10 mouse cellular contexts compared by ENCODE assay signal in the genomic region with DNA sequence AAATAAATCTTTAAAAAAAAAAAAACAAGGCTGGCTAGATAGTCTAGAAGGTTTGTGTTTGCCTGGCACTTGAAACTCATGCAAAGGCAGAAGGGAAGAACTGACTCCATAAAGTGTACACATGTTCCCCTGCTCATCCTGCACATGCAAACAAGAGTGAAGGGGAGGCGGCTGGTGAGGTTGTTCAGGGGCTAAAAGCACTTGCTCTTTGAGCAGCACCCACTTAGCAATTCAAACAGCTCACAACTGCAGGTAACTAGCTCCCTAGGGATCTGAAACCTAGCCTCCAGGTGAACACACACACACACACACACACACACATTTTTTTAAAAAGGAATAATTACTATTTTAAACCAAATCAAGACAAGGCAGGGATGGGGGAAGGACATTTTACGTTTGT. TPM values are rescaled to one million over a fixed set of nuclear protein-coding genes. Genes with fewer than 3 reads are reported as not detected.
DNase-seq lines count a peak whose midpoint lies in the region; ATAC-seq and TF ChIP-seq lines count a peak whose summit lies in the region.
"Had no signal": no experiment of that assay in that cellular context is flagged by ENCODE, and none has a peak within 500 bp of the region (broad histone marks: within the 10 kb centered on the region; RNA-seq: fewer than 3 reads in every experiment).

No protein-coding gene starts in this region.

- no peak overlapping the region for H3K4me3 ChIP-seq in heart, embryonic 11.5 days (ENCODE audit: low read depth, low read length)
- H3K4me3 ChIP-seq in heart, embryonic 10.5 days: no peak overlapping the region
- no peak overlapping the region for H3K4me3 ChIP-seq in limb, embryonic 11.5 days (ENCODE audit: low read depth, low read length)
- H3K4me3 ChIP-seq in limb, embryonic 10.5 days: no peak overlapping the region
- H3K4me3 ChIP-seq in CH12.LX (replicated peaks in 1 of 3; ENCODE audit: low read depth in 2 of 3, low read length in 2 of 3, poor library complexity in 1 of 3): no peak overlapping the region
- peak overlapping the region; percentile 56; the same call in 1 of the 2 replicates for H3K4me3 ChIP-seq in embryonic facial prominence, embryonic 13.5 days

- H3K27me3 ChIP-seq in heart, embryonic 11.5 days (ENCODE audit: control insufficient read depth, insufficient read depth, low read length): no peaks in the 10 kb centered on the region
- peaks cover 17% of the 10 kb centered on the region for H3K27me3 ChIP-seq in heart, embryonic 10.5 days (ENCODE audit: insufficient read depth, poor library complexity, severe bottlenecking)
- peaks cover 5% of the 10 kb centered on the region for H3K27me3 ChIP-seq in limb, embryonic 11.5 days (ENCODE audit: control insufficient read depth, insufficient read depth, low read length)
- peaks cover 19% of the 10 kb centered on the region for H3K27me3 ChIP-seq in limb, embryonic 10.5 days (ENCODE audit: low read depth, poor library complexity, severe bottlenecking)
- no peaks in the 10 kb centered on the region for H3K27me3 ChIP-seq in CH12.LX (replicated peaks)
- H3K27me3 ChIP-seq in embryonic facial prominence, embryonic 13.5 days: peaks cover 16% of the 10 kb centered on the region

- H3K27ac ChIP-seq in heart, embryonic 11.5 days (ENCODE audit: low read depth, low read length): no peak overlapping the region
- H3K27ac ChIP-seq in heart, embryonic 10.5 days: no peak overlapping the region
- no peak overlapping the region for H3K27ac ChIP-seq in limb, embryonic 11.5 days (replicated peaks; ENCODE audit: low read depth, low read length)
- no peak overlapping the region for H3K27ac ChIP-seq in limb, embryonic 10.5 days
- no peak overlapping the region for H3K27ac ChIP-seq in CH12.LX (ENCODE audit: insufficient read depth, low read depth)
- H3K27ac ChIP-seq in embryonic facial prominence, embryonic 13.5 days: no peak overlapping the region

- DNase-seq in heart, embryonic 10.5 days (ENCODE audit: low spot score): no peak
- DNase-seq in limb, embryonic 11.5 days (ENCODE audit: low spot score): no peak
- no peak for DNase-seq in limb, embryonic 10.5 days (ENCODE audit: low spot score)
- peak; percentile 40 for DNase-seq in CH12.LX (ENCODE audit: extremely low read depth)
- no peak for DNase-seq in right cerebral cortex, adult 2 months (ENCODE audit: low spot score in 2 of 2)
- DNase-seq in adrenal gland, adult 18-20 months (ENCODE audit: low spot score in 2 of 2): no peak
- DNase-seq: layer of hippocampus, adult 9-11 months had no signal

- TF ChIP-seq POLR2A in CH12.LX (IDR thresholded peaks at IDR 0.05; ENCODE audit: low read depth, low read length): no peak

- H3K36me3 ChIP-seq in heart, embryonic 11.5 days (ENCODE audit: control insufficient read depth, insufficient read depth, low read length): peaks cover 27% of the 10 kb centered on the region
- peaks cover 37% of the 10 kb centered on the region for H3K36me3 ChIP-seq in heart, embryonic 10.5 days
- H3K36me3 ChIP-seq in limb, embryonic 11.5 days (ENCODE audit: control insufficient read depth, insufficient read depth, low read length): peaks cover 24% of the 10 kb centered on the region; the same call in 1 of the 2 replicates
- peaks cover 46% of the 10 kb centered on the region for H3K36me3 ChIP-seq in limb, embryonic 10.5 days
- H3K36me3 ChIP-seq in CH12.LX (replicated peaks in 1 of 2; ENCODE audit: control insufficient read depth in 1 of 2, insufficient read depth in 1 of 2, low read length in 1 of 2): peaks cover 31 to 56% of the 10 kb centered on the region in 2 experiments
- peaks cover 39% of the 10 kb centered on the region for H3K36me3 ChIP-seq in embryonic facial prominence, embryonic 13.5 days

- no peaks in the 10 kb centered on the region for H3K9me3 ChIP-seq in heart, embryonic 11.5 days (replicated peaks; ENCODE audit: control insufficient read depth, low read length)
- no peaks in the 10 kb centered on the region for H3K9me3 ChIP-seq in heart, embryonic 10.5 days
- no peaks in the 10 kb centered on the region for H3K9me3 ChIP-seq in limb, embryonic 11.5 days (ENCODE audit: control insufficient read depth, low read length)
- H3K9me3 ChIP-seq in limb, embryonic 10.5 days (replicated peaks): no peaks in the 10 kb centered on the region
- H3K9me3 ChIP-seq in CH12.LX (replicated peaks; ENCODE audit: low read length): no peaks in the 10 kb centered on the region
- no peaks in the 10 kb centered on the region for H3K9me3 ChIP-seq in embryonic facial prominence, embryonic 13.5 days
- H3K9me3 ChIP-seq: heart, embryonic 12.5 days had no signal

- ATAC-seq in heart, embryonic 11.5 days (replicated peaks; ENCODE audit: insufficient number of reproducible peaks, low FRiP score, low TSS enrichment): 0 out of 2 replicates have a peak, but pooled peaks have one; percentile 3
- ATAC-seq in limb, embryonic 11.5 days (ENCODE audit: insufficient number of reproducible peaks, low FRiP score, low TSS enrichment, low read depth): 0 out of 2 replicates have a peak, but pooled peaks have one; percentile 19
- ATAC-seq in embryonic facial prominence, embryonic 13.5 days (ENCODE audit: insufficient number of reproducible peaks, insufficient read depth, low FRiP score, low TSS enrichment, low read depth): no peak

- TF ChIP-seq CTCF in CH12.LX (conservative IDR thresholded peaks at IDR 0.05 in 1 of 2, IDR thresholded peaks at IDR 0.05 in 1 of 2; ENCODE audit: low read depth in 2 of 2, low read length in 2 of 2): no peak

- no peak for TF ChIP-seq RAD21 in CH12.LX (IDR thresholded peaks at IDR 0.05; ENCODE audit: low read depth, low read length)

- 0 out of 2 replicates have a peak, but pooled peaks cover 6% of the 10 kb centered on the region for H3K79me2 ChIP-seq in CH12.LX (replicated peaks; ENCODE audit: control insufficient read depth, extremely low read depth, insufficient read depth, poor library complexity, severe bottlenecking)

- peaks cover 2% of the 10 kb centered on the region; the same call in 1 of the 2 replicates for H3K4me1 ChIP-seq in heart, embryonic 11.5 days (ENCODE audit: control insufficient read depth, insufficient read depth, low read length)
- peaks cover 19% of the 10 kb centered on the region for H3K4me1 ChIP-seq in heart, embryonic 10.5 days
- 0 out of 2 replicates have a peak, but pooled peaks cover 10% of the 10 kb centered on the region for H3K4me1 ChIP-seq in limb, embryonic 11.5 days (ENCODE audit: control insufficient read depth, insufficient read depth, low read length)
- peaks cover 18% of the 10 kb centered on the region for H3K4me1 ChIP-seq in limb, embryonic 10.5 days
- H3K4me1 ChIP-seq in CH12.LX (ENCODE audit: control insufficient read depth in 1 of 2, insufficient read depth in 2 of 2): peaks cover 0 to 52% of the 10 kb centered on the region in 2 experiments; a peak in 2 of 4 replicates
- peaks cover 13% of the 10 kb centered on the region for H3K4me1 ChIP-seq in embryonic facial prominence, embryonic 13.5 days

- in situ Hi-C loops in CH12.LX (cut with MboI; ENCODE audit: low pct_ligation_motif_present, low pct_unique_long_range_greater_than_20kb, low sequenced_read_pairs): no loop called here

- H3K4me2 ChIP-seq in heart, embryonic 11.5 days: peak overlapping the region; percentile 74; the same call in 1 of the 2 replicates
- H3K4me2 ChIP-seq in limb, embryonic 11.5 days (ENCODE audit: low read depth, severe bottlenecking): no peak overlapping the region
- no peak overlapping the region for H3K4me2 ChIP-seq in CH12.LX (ENCODE audit: insufficient read depth, low read depth, poor library complexity, severe bottlenecking)
- H3K4me2 ChIP-seq in embryonic facial prominence, embryonic 13.5 days: peak overlapping the region; percentile 94

- 47% methylated on average over 2 of the region's 2 CpGs for WGBS in heart, embryonic 11.5 days (ENCODE audit: insufficient replicate concordance)
- 39% methylated on average over 2 of the region's 2 CpGs for WGBS in heart, embryonic 10.5 days
- WGBS in limb, embryonic 11.5 days: 36% methylated on average over 2 of the region's 2 CpGs
- 44% methylated on average over 2 of the region's 2 CpGs for WGBS in limb, embryonic 10.5 days
- WGBS in embryonic facial prominence, embryonic 13.5 days: 37% methylated on average over 2 of the region's 2 CpGs

- H3K9ac ChIP-seq in heart, embryonic 11.5 days (ENCODE audit: low read depth, low read length): no peak overlapping the region
- no peak overlapping the region for H3K9ac ChIP-seq in limb, embryonic 11.5 days (ENCODE audit: low read length)
- H3K9ac ChIP-seq in CH12.LX (ENCODE audit: insufficient read depth, low read depth): no peak overlapping the region
- no peak overlapping the region for H3K9ac ChIP-seq in embryonic facial prominence, embryonic 13.5 days

- no peak for TF ChIP-seq EP300 in CH12.LX (IDR thresholded peaks at IDR 0.05; ENCODE audit: low read length)

- dilution Hi-C loops in CH12.LX (cut with MboI; ENCODE audit: extremely low pct_ligation_motif_present, extremely low pct_unique_long_range_greater_than_20kb, low sequenced_read_pairs): no loop called here

TF ChIP-seq in CH12.LX, 34 proteins besides CTCF, POLR2A, EP300 and RAD21:
- peak; percentile 69; the same call in 1 of the 2 replicates for TF ChIP-seq POLR2AphosphoS2 (IDR thresholded peaks at IDR 0.05; ENCODE audit: low read depth, low read length)
- no peak for TF ChIP-seq NELFE (IDR thresholded peaks at IDR 0.05; ENCODE audit: low read depth, low read length)

RNA-seq across cellular contexts. Expression of gene Agbl2, which starts 0.6 kb away (rescaled TPM):
- polyA plus RNA-seq in heart, embryonic 11.5 days (2014; fragmentation: Nextera tagmentation; extraction: Ambion mirVana): 1.1 and 1.2 TPM in 2 replicates
- 0.51 and 0.92 TPM in 2 replicates for polyA plus RNA-seq in heart, embryonic 10.5 days (2016; fragmentation: Nextera tagmentation; extraction: Ambion mirVana)
- 0.40 and 0.51 TPM in 2 replicates for polyA plus RNA-seq in limb, embryonic 11.5 days (2014; fragmentation: Nextera tagmentation; extraction: Ambion mirVana)
- 0.33 and 0.36 TPM in 2 replicates for polyA plus RNA-seq in limb, embryonic 10.5 days (2016; fragmentation: Nextera tagmentation; extraction: Ambion mirVana)
- total RNA-seq in CH12.LX (2012; rRNA removed) (not detected in 2 replicates), CH12.LX (2014; rRNA removed) (not detected in 2 replicates)
- polyA plus RNA-seq in CH12.LX (2012; ENCODE audit: insufficient read length, low read depth): not detected in 2 replicates
- 1.9 and 2.0 TPM in 2 replicates for polyA plus RNA-seq in embryonic facial prominence, embryonic 13.5 days (2015; fragmentation: Nextera tagmentation; extraction: Ambion mirVana)
- total RNA-seq in adrenal gland, adult 18-20 months (2021): 1 to 10 TPM in 1 of 2 experiments, under 1 TPM in 1; 0.93 to 1.1 TPM

RNA-seq across cellular contexts. Expression of gene Fnbp4, which starts 36.8 kb away (rescaled TPM):
- polyA plus RNA-seq in heart, embryonic 11.5 days (2014; fragmentation: Nextera tagmentation; extraction: Ambion mirVana): 62.3 and 73.4 TPM in 2 replicates
- 71.3 and 81.8 TPM in 2 replicates for polyA plus RNA-seq in heart, embryonic 10.5 days (2016; fragmentation: Nextera tagmentation; extraction: Ambion mirVana)
- polyA plus RNA-seq in limb, embryonic 11.5 days (2014; fragmentation: Nextera tagmentation; extraction: Ambion mirVana): 102 and 117 TPM in 2 replicates
- polyA plus RNA-seq in limb, embryonic 10.5 days (2016; fragmentation: Nextera tagmentation; extraction: Ambion mirVana): 106 and 125 TPM in 2 replicates
- total RNA-seq in CH12.LX (2012; rRNA removed) (33.6 and 41.3 TPM in 2 replicates), CH12.LX (2014; rRNA removed) (48.8 and 54.9 TPM in 2 replicates)
- 66.7 and 74.0 TPM in 2 replicates for polyA plus RNA-seq in CH12.LX (2012; ENCODE audit: insufficient read length, low read depth)
- polyA plus RNA-seq in embryonic facial prominence, embryonic 13.5 days (2015; fragmentation: Nextera tagmentation; extraction: Ambion mirVana): 136 and 139 TPM in 2 replicates
- total RNA-seq in adrenal gland, adult 18-20 months (2021): 10 to 100 TPM; 37.9 to 50.1 TPM

Comparison
In these comparisons a context has a peak if more than half of its experiments do, and no peak if none do; other contexts are left out.
1. H3K4me2 ChIP-seq: peak in heart, embryonic 11.5 days (single experiment) and embryonic facial prominence, embryonic 13.5 days (single experiment); none in limb, embryonic 11.5 days (single experiment) and CH12.LX (single experiment).